Mouse (Mus musculus): ENCODE results near the gene B3gnt9. TPM values are rescaled to one million over a fixed set of nuclear protein-coding genes. Genes with fewer than 3 reads are reported as not detected.
"Not testable (repeated sequence)": the region's sequence is repeated elsewhere in the genome, so short reads cannot be mapped to it uniquely, and the experiment has no call there.

Gene B3gnt9
- polyA plus RNA-seq, 1 experiment from 2014 or later = 50.8 TPM

- not testable (repeated sequence) for H3K4me2 ChIP-seq; H3K36me3 ChIP-seq; H3K9ac ChIP-seq; H3K27ac ChIP-seq; H3K9me3 ChIP-seq; H3K4me3 ChIP-seq; ATAC-seq (ENCODE audit: insufficient number of reproducible peaks, low FRiP score, low TSS enrichment, low read depth)
- 61% methylated on average over 3 of the region's 3 CpGs for WGBS
- Histone ChIP-seq H3K27me3 (peaks cover 20% of the 10 kb centered on the region), H3K4me1 (peaks cover 34% of the 10 kb centered on the region)
These were observed 36.8 kb upstream of the B3gnt9 start for GRCm38 (mm10) chr8:105291802-105292201.

- not testable (repeated sequence) for H3K9ac ChIP-seq; H3K9me3 ChIP-seq; ATAC-seq (ENCODE audit: insufficient number of reproducible peaks, low FRiP score, low TSS enrichment, low read depth); H3K4me2 ChIP-seq; H3K36me3 ChIP-seq; H3K27ac ChIP-seq; H3K4me3 ChIP-seq
- 82% methylated on average over 8 of the region's 8 CpGs for WGBS
- peaks cover 32% of the 10 kb centered on the region for H3K4me1 ChIP-seq
- H3K27me3 ChIP-seq = peaks cover 20% of the 10 kb centered on the region
These were observed 36.4 kb upstream of the B3gnt9 start for GRCm38 (mm10) chr8:105291364-105291763.

- 7% methylated on average over 31 of the region's 31 CpGs for WGBS
- H3K27me3 ChIP-seq = peaks cover 20% of the 10 kb centered on the region
- H3K4me2 ChIP-seq = peak overlapping the region; percentile 79
- H3K4me1 ChIP-seq = peaks cover 32% of the 10 kb centered on the region
- peak overlapping the region; percentile 16; the same call in 1 of the 2 replicates for H3K4me3 ChIP-seq
- H3K9me3 ChIP-seq = no peaks in the 10 kb centered on the region
- H3K9ac ChIP-seq = no peak overlapping the region
- ATAC-seq (ENCODE audit: insufficient number of reproducible peaks, low FRiP score, low TSS enrichment, low read depth) = no peak
- H3K36me3 ChIP-seq = no peaks in the 10 kb centered on the region
- no peak overlapping the region for H3K27ac ChIP-seq
These were observed 35.8 kb upstream of the B3gnt9 start for GRCm38 (mm10) chr8:105290554-105291314.

GRCm38 (mm10) chr8:105289805-105290460 lies 35.0 kb upstream of the B3gnt9 start, which contains the start of gene 4931428F04Rik:
4931428F04Rik (minus strand) TSS chr8:105289864.
- ATAC-seq (ENCODE audit: insufficient number of reproducible peaks, low FRiP score, low TSS enrichment, low read depth) = peak; percentile 4; the same call in 1 of the 2 replicates
- Histone ChIP-seq H3K4me1 (peaks cover 32% of the 10 kb centered on the region), H3K4me2 (peak within 1 kb of the TSS; percentile 79), H3K4me3 (peak within 1 kb of the TSS; percentile 53), H3K36me3 (0 out of 2 replicates have a peak, but pooled peaks cover 7% of the 10 kb centered on the region), H3K9ac (peak within 1 kb of the TSS; percentile 26), H3K27me3 (peaks cover 20% of the 10 kb centered on the region), H3K9me3 (no peaks in the 10 kb centered on the region), H3K27ac (peak within 1 kb of the TSS; percentile 83)
- WGBS = under 1% methylated on average over 43 of the region's 43 CpGs

- H3K9me3 ChIP-seq = no peaks in the 10 kb centered on the region
- ATAC-seq (ENCODE audit: insufficient number of reproducible peaks, low FRiP score, low TSS enrichment, low read depth) = peak; percentile 87
- peaks cover 32% of the 10 kb centered on the region for H3K4me1 ChIP-seq
- peak overlapping the region; percentile 83 for H3K27ac ChIP-seq
- WGBS = under 1% methylated on average over 53 of the region's 53 CpGs
- peak overlapping the region; percentile 79 for H3K4me2 ChIP-seq
- H3K36me3 ChIP-seq = 0 out of 2 replicates have a peak, but pooled peaks cover 10% of the 10 kb centered on the region
- peak overlapping the region; percentile 53 for H3K4me3 ChIP-seq
- peak overlapping the region; percentile 26 for H3K9ac ChIP-seq
- H3K27me3 ChIP-seq = peaks cover 20% of the 10 kb centered on the region
These were observed 34.2 kb upstream of the B3gnt9 start for GRCm38 (mm10) chr8:105288958-105289732.

- 0 out of 2 replicates have a peak, but pooled peaks cover 10% of the 10 kb centered on the region for H3K36me3 ChIP-seq
- H3K27ac ChIP-seq = no peak overlapping the region
- peak overlapping the region; percentile 53; the same call in 1 of the 2 replicates for H3K4me3 ChIP-seq
- ATAC-seq (ENCODE audit: insufficient number of reproducible peaks, low FRiP score, low TSS enrichment, low read depth) = no peak
- H3K9ac ChIP-seq = no peak overlapping the region
- WGBS = 84% methylated on average over 5 of the region's 5 CpGs
- H3K27me3 ChIP-seq = peaks cover 18% of the 10 kb centered on the region
- peak overlapping the region; percentile 79 for H3K4me2 ChIP-seq
- peaks cover 32% of the 10 kb centered on the region for H3K4me1 ChIP-seq
- H3K9me3 ChIP-seq = no peaks in the 10 kb centered on the region
These were observed 33.3 kb upstream of the B3gnt9 start for GRCm38 (mm10) chr8:105288231-105288630.

- H3K4me3 ChIP-seq = no peak overlapping the region
- no peak overlapping the region for H3K4me2 ChIP-seq
- H3K9ac ChIP-seq = no peak overlapping the region
- ATAC-seq (ENCODE audit: insufficient number of reproducible peaks, low FRiP score, low TSS enrichment, low read depth) = no peak
- WGBS = 92% methylated on average over 4 of the region's 4 CpGs
- no peaks in the 10 kb centered on the region for H3K9me3 ChIP-seq
- H3K36me3 ChIP-seq = peaks cover 11% of the 10 kb centered on the region; the same call in 1 of the 2 replicates
- H3K27ac ChIP-seq = no peak overlapping the region
- H3K27me3 ChIP-seq = peaks cover 12% of the 10 kb centered on the region
- H3K4me1 ChIP-seq = peaks cover 37% of the 10 kb centered on the region
These were observed 32.0 kb upstream of the B3gnt9 start for GRCm38 (mm10) chr8:105286907-105287306.

- 47% methylated on average over 12 of the region's 12 CpGs for WGBS
- H3K27ac ChIP-seq = no peak overlapping the region
- ATAC-seq (ENCODE audit: insufficient number of reproducible peaks, low FRiP score, low TSS enrichment, low read depth) = no peak
- H3K4me3 ChIP-seq = no peak overlapping the region
- peaks cover 8% of the 10 kb centered on the region for H3K27me3 ChIP-seq
- no peak overlapping the region for H3K9ac ChIP-seq
- peaks cover 32% of the 10 kb centered on the region for H3K4me1 ChIP-seq
- no peaks in the 10 kb centered on the region for H3K9me3 ChIP-seq
- H3K4me2 ChIP-seq = no peak overlapping the region
- peaks cover 13% of the 10 kb centered on the region; the same call in 1 of the 2 replicates for H3K36me3 ChIP-seq
These were observed 30.6 kb upstream of the B3gnt9 start for GRCm38 (mm10) chr8:105285514-105285913.

- no peak overlapping the region for H3K4me3 ChIP-seq
- no peaks in the 10 kb centered on the region for H3K9me3 ChIP-seq
- peak; percentile 47; the same call in 1 of the 2 replicates for ATAC-seq (ENCODE audit: insufficient number of reproducible peaks, low FRiP score, low TSS enrichment, low read depth)
- no peak overlapping the region for H3K9ac ChIP-seq
- H3K4me2 ChIP-seq = no peak overlapping the region
- peaks cover 20% of the 10 kb centered on the region for H3K27me3 ChIP-seq
- peaks cover 13% of the 10 kb centered on the region; the same call in 1 of the 2 replicates for H3K36me3 ChIP-seq
- peaks cover 19% of the 10 kb centered on the region for H3K4me1 ChIP-seq
- H3K27ac ChIP-seq = no peak overlapping the region
- WGBS = 22% methylated on average over 23 of the region's 23 CpGs
These were observed 28.1 kb upstream of the B3gnt9 start for GRCm38 (mm10) chr8:105283074-105283473.

GRCm38 (mm10) chr8:105282239-105282638 lies 27.3 kb upstream of the B3gnt9 start:
- Histone ChIP-seq H3K4me1 (peaks cover 16% of the 10 kb centered on the region), H3K9ac (no peak overlapping the region), H3K27me3 (peaks cover 29% of the 10 kb centered on the region), H3K4me3 (no peak overlapping the region), H3K9me3 (no peaks in the 10 kb centered on the region), H3K36me3 (peaks cover 13% of the 10 kb centered on the region; the same call in 1 of the 2 replicates), H3K27ac (no peak overlapping the region), H3K4me2 (no peak overlapping the region)
- no peak for ATAC-seq (ENCODE audit: insufficient number of reproducible peaks, low FRiP score, low TSS enrichment, low read depth)
- WGBS = 84% methylated on average over 4 of the region's 4 CpGs

GRCm38 (mm10) chr8:105281821-105282220 lies 26.9 kb upstream of the B3gnt9 start:
- Histone ChIP-seq H3K27ac (no peak overlapping the region), H3K9ac (no peak overlapping the region), H3K9me3 (no peaks in the 10 kb centered on the region), H3K36me3 (peaks cover 13% of the 10 kb centered on the region; the same call in 1 of the 2 replicates), H3K4me3 (no peak overlapping the region), H3K27me3 (peaks cover 33% of the 10 kb centered on the region), H3K4me2 (no peak overlapping the region), H3K4me1 (peaks cover 16% of the 10 kb centered on the region)
- ATAC-seq (ENCODE audit: insufficient number of reproducible peaks, low FRiP score, low TSS enrichment, low read depth) = no peak
- 78% methylated on average over 12 of the region's 12 CpGs for WGBS
